Mouse (Mus musculus): ENCODE data around the gene Rasgrp4. TPM values are rescaled to one million over a fixed set of nuclear protein-coding genes. Genes with fewer than 3 reads are reported as not detected.

Gene Rasgrp4
- total and polyA plus RNA-seq, 3 experiments = 0.46 to 1.9 TPM; not detected in 1

- Histone ChIP-seq H3K27me3 (ENCODE audit: control insufficient read depth in 1 of 2, insufficient read depth in 2 of 2, low read length in 2 of 2) (no peaks in the 10 kb centered on the region; a peak in 1 of 4 replicates), H3K9me3 (replicated peaks; ENCODE audit: insufficient read depth, low read length) (no peaks in the 10 kb centered on the region), H3K9ac (ENCODE audit: control insufficient read depth, low read depth, low read length, poor library complexity, severe bottlenecking) (no peak overlapping the region), H3K27ac (ENCODE audit: control insufficient read depth, low read depth, low read length) (no peak overlapping the region), H3K79me2 (ENCODE audit: control insufficient read depth, insufficient read depth, low read length, poor library complexity) (no peaks in the 10 kb centered on the region), H3K36me3 (ENCODE audit: control insufficient read depth in 1 of 2, insufficient read depth in 2 of 2, low read length in 2 of 2) (no peaks in the 10 kb centered on the region; a peak in 1 of 4 replicates), H3K4me1 (ENCODE audit: control insufficient read depth in 1 of 2, insufficient read depth in 2 of 2, low read length in 2 of 2) (peaks cover 0 to 6% of the 10 kb centered on the region in 2 experiments; a peak in 1 of 4 replicates), H3K4me3 (ENCODE audit: control insufficient read depth in 1 of 2, insufficient read depth in 1 of 2, low read depth in 2 of 2, low read length in 2 of 2) (no peak overlapping the region)
- TF ChIP-seq MAFK (IDR thresholded peaks at IDR 0.05; ENCODE audit: borderline replicate concordance, low read depth, low read length) (peak; percentile 53; the same call in 1 of the 2 replicates), GABPA (IDR thresholded peaks at IDR 0.05; ENCODE audit: low read depth, low read length) (no peak), ZKSCAN1 (IDR thresholded peaks at IDR 0.05; ENCODE audit: low read depth, low read length) (no peak)
- DNase-seq (ENCODE audit: low read depth, low spot score) = no peak
These were observed 10.9 kb upstream of the Rasgrp4 start for GRCm38 (mm10) chr7:29123531-29124358.

GRCm38 (mm10) chr7:29124970-29125369, 9.7 kb upstream of the Rasgrp4 start, which contains the start of gene Ryr1:
Ryr1 (minus strand) TSS chr7:29125179.
- Histone ChIP-seq H3K27ac (ENCODE audit: control insufficient read depth, low read depth, low read length) (no peak within 1 kb of the TSS), H3K9me3 (replicated peaks; ENCODE audit: insufficient read depth, low read length) (no peaks in the 10 kb centered on the region), H3K79me2 (ENCODE audit: control insufficient read depth, insufficient read depth, low read length, poor library complexity) (no peaks in the 10 kb centered on the region), H3K4me1 (ENCODE audit: control insufficient read depth in 1 of 2, insufficient read depth in 2 of 2, low read length in 2 of 2) (peaks cover 0 to 6% of the 10 kb centered on the region in 2 experiments; a peak in 1 of 4 replicates), H3K9ac (ENCODE audit: control insufficient read depth, low read depth, low read length, poor library complexity, severe bottlenecking) (peak within 1 kb of the TSS; percentile 13; the same call in 1 of the 2 replicates), H3K27me3 (ENCODE audit: control insufficient read depth in 1 of 2, insufficient read depth in 2 of 2, low read length in 2 of 2) (no peaks in the 10 kb centered on the region), H3K36me3 (ENCODE audit: control insufficient read depth in 1 of 2, insufficient read depth in 2 of 2, low read length in 2 of 2) (no peaks in the 10 kb centered on the region; a peak in 1 of 4 replicates), H3K4me3 (ENCODE audit: control insufficient read depth in 1 of 2, insufficient read depth in 1 of 2, low read depth in 2 of 2, low read length in 2 of 2) (peak within 1 kb of the TSS; percentile 16 to 22; a peak in 3 of 4 replicates)
- peak; percentile 86 for DNase-seq (ENCODE audit: low read depth, low spot score)
- TF ChIP-seq POLR2AphosphoS5 (IDR thresholded peaks at IDR 0.05; ENCODE audit: borderline replicate concordance, low read depth, low read length) (no peak), SIN3A (IDR thresholded peaks at IDR 0.05; ENCODE audit: low read length) (no peak), RAD21 (IDR thresholded peaks at IDR 0.05; ENCODE audit: low read depth, low read length) (no peak), ZC3H11A (IDR thresholded peaks at IDR 0.05; ENCODE audit: low read depth, low read length) (no peak), GABPA (IDR thresholded peaks at IDR 0.05; ENCODE audit: low read depth, low read length) (no peak), NELFE (IDR thresholded peaks at IDR 0.05; ENCODE audit: low read depth, low read length) (no peak), MAZ (IDR thresholded peaks at IDR 0.05; ENCODE audit: low read depth, low read length) (no peak), POLR2A (IDR thresholded peaks at IDR 0.05; ENCODE audit: control insufficient read depth in 1 of 2, insufficient read depth in 1 of 2, low read depth in 1 of 2, low read length in 2 of 2, poor library complexity in 1 of 2) (peak in 1 of 2 experiments; percentile 34; a peak in 1 of 4 replicates), ZNF384 (IDR thresholded peaks at IDR 0.05; ENCODE audit: low read depth, low read length) (no peak), MXI1 (IDR thresholded peaks at IDR 0.05; ENCODE audit: low read depth, low read length) (peak; percentile 45; the same call in 1 of the 2 replicates)
